Mouse (Mus musculus) stomach, postnatal 0 days (tissue): ENCODE measurements around the gene Pnisr. TPM values are rescaled to one million over a fixed set of nuclear protein-coding genes. Genes with fewer than 3 reads are reported as not detected.

Source experiments
- ATAC-seq: fragments of 200-750 bp; cut with Nextera tagmentation; 2 replicates; pipeline ENCODE4 v1.8.0; 2017; ENCODE audit not compliant: low FRiP score, low TSS enrichment
- DNase-seq: peaks from one replicate; pipeline ENCODE4 v3.0.0-alpha.2; 2016; ENCODE audit warnings: low spot score
- H3K27ac ChIP-seq: fragments of 300-500 bp; sonication (generic); replicated peaks from 2 replicates; pipeline ENCODE4 v1.5.1; 2014; ENCODE audit warnings: mild to moderate bottlenecking, control low read depth
- H3K27me3 ChIP-seq: fragments of 300-500 bp; sonication (generic); 2 replicates; pipeline ENCODE4 v1.6.1; 2014; ENCODE audit warnings: low read length; ENCODE audit not compliant: control insufficient read depth, insufficient read depth
- H3K36me3 ChIP-seq: fragments of 300-500 bp; sonication (generic); 2 replicates; pipeline ENCODE4 v1.6.1; 2014; ENCODE audit warnings: low read length, mixed read lengths; ENCODE audit not compliant: control insufficient read depth, insufficient read depth
- H3K4me1 ChIP-seq: fragments of 300-500 bp; sonication (generic); replicated peaks from 2 replicates; pipeline ENCODE4 v1.6.1; 2014; ENCODE audit warnings: antibody characterized with exemption; ENCODE audit not compliant: control insufficient read depth, insufficient read depth
- H3K4me2 ChIP-seq: fragments of 300-500 bp; sonication (generic); replicated peaks from 2 replicates; pipeline ENCODE4 v1.6.1; 2014; ENCODE audit warnings: low read depth, mild to moderate bottlenecking, control low read depth, moderate library complexity
- H3K4me3 ChIP-seq: fragments of 300-500 bp; sonication (generic); 2 replicates; pipeline ENCODE4 v1.5.1; 2014; ENCODE audit warnings: low read depth, low read length, control low read depth
- H3K9ac ChIP-seq: fragments of 300-500 bp; sonication (generic); 2 replicates; pipeline ENCODE4 v1.6.1; 2014; ENCODE audit warnings: mild to moderate bottlenecking, low read length, control low read depth, mixed read lengths
- H3K9me3 ChIP-seq: fragments of 300-500 bp; sonication (generic); 2 replicates; pipeline ENCODE4 v1.6.1; 2016; ENCODE audit warnings: low read length; ENCODE audit not compliant: control insufficient read depth
- CTCF ChIP-seq: IDR thresholded peaks from 2 replicates; pipeline ENCODE4 v1.5.1; 2016; ENCODE audit warnings: antibody characterized with exemption, low read depth, mild to moderate bottlenecking, moderate library complexity
- EP300 ChIP-seq: optimal IDR thresholded peaks from 2 replicates; pipeline ENCODE3; 2016; ENCODE audit warnings: antibody characterized with exemption
- WGBS: fragments of 180-500 bp; shearing (Covaris S2); extraction: QIAGEN DNeasy Blood & Tissue Kit; methylation state at CpG from one replicate; pipeline ENCODE4 v1.1.7; 2014; 5-methylcytosine and 5-hydroxymethylcytosine counted together
- polyA plus RNA-seq: library from polyadenylated mRNA; unstranded; fragments of >200 nt; fragmentation: Nextera tagmentation; extraction: Ambion mirVana; gene quantifications from 2 replicates; pipeline ENCODE4 v1.2.1, GENCODE M21; 2015

The Pnisr gene
- polyA plus RNA-seq, 1 experiment from 2014 or later: 41.4 TPM

- WGBS: 11% methylated on average over 6 of the region's 6 CpGs
- DNase-seq: no peak
- no peaks in the 10 kb centered on the region for H3K9me3 ChIP-seq
- ATAC-seq: no peak
- H3K4me1 ChIP-seq: no peaks in the 10 kb centered on the region
- peak overlapping the region; percentile 76; the same call in 1 of the 2 replicates for H3K9ac ChIP-seq
- no peak overlapping the region for H3K27ac ChIP-seq
- H3K27me3 ChIP-seq: no peaks in the 10 kb centered on the region
- TF ChIP-seq CTCF (no peak), EP300 (no peak)
- peak overlapping the region; percentile 82 for H3K4me3 ChIP-seq
- peaks cover 1% of the 10 kb centered on the region; the same call in 1 of the 2 replicates for H3K36me3 ChIP-seq
- H3K4me2 ChIP-seq: peak overlapping the region; percentile 69
Observed at GRCm38 (mm10) chr4:21878776-21879175, 31.4 kb downstream of the Pnisr start.

GRCm38 (mm10) chr4:21879565-21880220, 32.3 kb downstream of the Pnisr start, which contains the start of gene Coq3:
Gene Coq3, plus strand, starts transcription at chr4:21879673.
- Histone ChIP-seq H3K36me3 (no peaks in the 10 kb centered on the region), H3K4me3 (peak within 1 kb of the TSS; percentile 82), H3K27me3 (no peaks in the 10 kb centered on the region), H3K4me1 (no peaks in the 10 kb centered on the region), H3K4me2 (peak within 1 kb of the TSS; percentile 69), H3K9me3 (no peaks in the 10 kb centered on the region), H3K27ac (peak within 1 kb of the TSS; percentile 95), H3K9ac (peak within 1 kb of the TSS; percentile 76)
- no peak for TF ChIP-seq CTCF
- no peak for TF ChIP-seq EP300
- ATAC-seq (peak; percentile 93), DNase-seq (peak; percentile 80)
- WGBS: under 1% methylated on average over 46 of the region's 51 CpGs

- ATAC-seq (no peak), DNase-seq (no peak)
- H3K27ac ChIP-seq: no peak overlapping the region
- no peak overlapping the region for H3K4me2 ChIP-seq
- H3K9ac ChIP-seq: no peak overlapping the region
- no peaks in the 10 kb centered on the region for H3K27me3 ChIP-seq
- TF ChIP-seq CTCF: no peak
- TF ChIP-seq EP300: no peak
- H3K36me3 ChIP-seq: no peaks in the 10 kb centered on the region
- 95% methylated on average over 6 of the region's 6 CpGs for WGBS
- H3K9me3 ChIP-seq: no peaks in the 10 kb centered on the region
- H3K4me1 ChIP-seq: no peaks in the 10 kb centered on the region
- H3K4me3 ChIP-seq: no peak overlapping the region
Observed at GRCm38 (mm10) chr4:21882806-21883205, 35.4 kb downstream of the Pnisr start.

GRCm38 (mm10) chr4:21885831-21886230, 38.4 kb downstream of the Pnisr start:
- no peaks in the 10 kb centered on the region for H3K27me3 ChIP-seq
- H3K4me3 ChIP-seq: no peak overlapping the region
- H3K4me1 ChIP-seq: no peaks in the 10 kb centered on the region
- no peaks in the 10 kb centered on the region for H3K9me3 ChIP-seq
- no peak for ATAC-seq
- no peak overlapping the region for H3K4me2 ChIP-seq
- no peaks in the 10 kb centered on the region for H3K36me3 ChIP-seq
- 49% methylated on average over 8 of the region's 8 CpGs for WGBS
- H3K27ac ChIP-seq: no peak overlapping the region
- no peak overlapping the region for H3K9ac ChIP-seq
- DNase-seq: no peak
- no peak for TF ChIP-seq EP300
- no peak for TF ChIP-seq CTCF

Other genes with a start within 250 kb of the Pnisr start
- not detected in 2 replicates for gene Prdm13, start 161.6 kb upstream of the Pnisr start, polyA plus RNA-seq
- gene Ccnc, start 119.9 kb upstream of the Pnisr start, polyA plus RNA-seq: 23.6 and 24.6 TPM in 2 replicates
- gene Usp45, start 80.4 kb upstream of the Pnisr start, polyA plus RNA-seq: 2.7 and 3.4 TPM in 2 replicates
- gene Tstd3, start 80.4 kb upstream of the Pnisr start, polyA plus RNA-seq: 13.5 and 14.8 TPM in 2 replicates
- gene Coq3, start 32.1 kb downstream of the Pnisr start, polyA plus RNA-seq: 14.6 and 15.6 TPM in 2 replicates
- gene Faxc, start 83.7 kb downstream of the Pnisr start, polyA plus RNA-seq: 1.5 and 1.7 TPM in 2 replicates